Mouse (Mus musculus): ENCODE data around the gene Il31ra. TPM values are rescaled to one million over a fixed set of nuclear protein-coding genes. Genes with fewer than 3 reads are reported as not detected.

Il31ra gene
- total RNA-seq, 2 experiments from 2014 or later, result 0.10 to 0.16 TPM

- DNase-seq, result no peak
- intact Hi-C loops (cut with DNase I; ENCODE audit: low total_unique reads), result no loop called here
These were observed 120.1 kb downstream of the Il31ra start for GRCm38 (mm10) chr13:112473757-112474755.

- intact Hi-C loops (cut with DNase I; ENCODE audit: low total_unique reads), result no loop called here
These were observed 121.6 kb downstream of the Il31ra start for GRCm38 (mm10) chr13:112472401-112473023.

GRCm38 (mm10) chr13:112471201-112471600, 123.0 kb downstream of the Il31ra start:
- intact Hi-C loops (cut with DNase I; ENCODE audit: low total_unique reads), result no loop called here
- DNase-seq, result no peak

More at GRCm38 (mm10) chr13:112472401-112473023, 121.6 kb downstream of the Il31ra start:
- no peak for DNase-seq

Other genes with a start within 250 kb of the Il31ra start
- 100 to 1,000 TPM; 112 to 121 TPM for gene Il6st, start 130.3 kb downstream of the Il31ra start, total RNA-seq (2021)
- not detected for gene Ddx4, start 58.1 kb upstream of the Il31ra start, total RNA-seq (2021)
- gene Slc38a9, start 66.4 kb upstream of the Il31ra start, total RNA-seq (2021), result 1 to 10 TPM; 4.1 to 6.2 TPM
- gene Plpp1, start 206.4 kb upstream of the Il31ra start, total RNA-seq (2021), result 10 to 100 TPM; 57.8 to 63.2 TPM